Mouse (Mus musculus) midbrain, embryonic 11.5 days (tissue): ENCODE data around the gene Sap30. TPM values are rescaled to one million over a fixed set of nuclear protein-coding genes. Genes with fewer than 3 reads are reported as not detected.
"Not testable (repeated sequence)": the region's sequence is repeated elsewhere in the genome, so short reads cannot be mapped to it uniquely, and the experiment has no call there.

ENCODE experiments used
- ATAC-seq: fragments of 200-750 bp; cut with Nextera tagmentation; 2 replicates; pipeline ENCODE4 v1.8.0; 2017; ENCODE audit warnings: moderate TSS enrichment, moderate library complexity; ENCODE audit not compliant: low FRiP score
- DNase-seq: peaks from one replicate; pipeline ENCODE4 v3.0.0; 2015; ENCODE audit warnings: low spot score; ENCODE audit errors: missing footprints
- H3K27ac ChIP-seq: fragments of 300-500 bp; sonication (generic); 2 replicates; pipeline ENCODE4 v1.5.1; 2014; ENCODE audit warnings: low read depth, low read length
- H3K27me3 ChIP-seq: fragments of 300-500 bp; sonication (generic); 2 replicates; pipeline ENCODE4 v1.6.1; 2014; ENCODE audit warnings: mild to moderate bottlenecking, low read length, moderate library complexity, mixed read lengths; ENCODE audit not compliant: control insufficient read depth, insufficient read depth
- H3K36me3 ChIP-seq: fragments of 300-500 bp; sonication (generic); 2 replicates; pipeline ENCODE4 v1.6.1; 2014; ENCODE audit warnings: mild to moderate bottlenecking, low read length, moderate library complexity, mixed read lengths; ENCODE audit not compliant: control insufficient read depth, insufficient read depth
- H3K4me1 ChIP-seq: fragments of 300-500 bp; sonication (generic); 2 replicates; pipeline ENCODE4 v1.6.1; 2014; ENCODE audit warnings: low read length; ENCODE audit not compliant: control insufficient read depth, insufficient read depth
- H3K4me2 ChIP-seq: fragments of 300-500 bp; sonication (generic); 2 replicates; pipeline ENCODE4 v1.6.1; 2014; ENCODE audit warnings: mild to moderate bottlenecking, moderate library complexity
- H3K4me3 ChIP-seq: fragments of 300-500 bp; sonication (generic); 2 replicates; pipeline ENCODE4 v1.5.1; 2014; ENCODE audit warnings: low read depth, low read length
- H3K9ac ChIP-seq: fragments of 300-500 bp; sonication (generic); 2 replicates; pipeline ENCODE4 v1.6.1; 2014; ENCODE audit warnings: low read length
- H3K9me3 ChIP-seq: fragments of 300-500 bp; sonication (generic); 2 replicates; pipeline ENCODE4 v1.6.1; 2016; ENCODE audit warnings: low read length; ENCODE audit not compliant: control insufficient read depth
- WGBS: fragments of 180-500 bp; shearing (Covaris S2); extraction: QIAGEN DNeasy Blood & Tissue Kit; methylation state at CpG from one replicate; pipeline ENCODE4 v1.1.7; 2014; 5-methylcytosine and 5-hydroxymethylcytosine counted together
- polyA plus RNA-seq: library from polyadenylated mRNA; unstranded; fragments of >200 nt; fragmentation: Nextera tagmentation; extraction: Ambion mirVana; gene quantifications from 2 replicates; pipeline ENCODE4 v1.2.1, GENCODE M21; 2014

Sap30 gene
- polyA plus RNA-seq, 1 experiment from 2014 or later = 123 TPM

DNA sequence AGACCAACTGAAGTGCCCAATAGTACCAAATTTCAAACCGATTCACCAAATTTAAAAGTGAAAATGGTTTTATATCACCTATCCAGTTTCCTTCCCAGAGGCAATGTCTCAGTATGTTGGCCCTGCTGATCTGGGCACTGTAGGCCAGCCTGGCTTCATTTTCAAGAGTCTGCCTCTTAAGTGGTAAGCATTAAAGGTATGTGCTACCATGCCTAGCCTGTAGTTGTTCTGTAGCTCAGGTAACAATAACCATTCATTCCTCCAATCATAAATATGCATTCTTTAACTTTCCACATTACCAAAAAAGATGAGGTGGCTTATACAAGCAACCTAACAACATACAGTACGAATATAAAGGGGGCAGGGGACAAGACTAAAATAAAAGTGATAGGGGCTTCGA, 30.1 kb upstream of the Sap30 start:
- H3K4me3 ChIP-seq = no peak overlapping the region
- H3K9me3 ChIP-seq = no peaks in the 10 kb centered on the region
- H3K9ac ChIP-seq = no peak overlapping the region
- no peak overlapping the region for H3K4me2 ChIP-seq
- ATAC-seq (no peak), DNase-seq (no peak)
- 87% methylated on average over 3 of the region's 3 CpGs for WGBS
- peaks cover 6% of the 10 kb centered on the region for H3K4me1 ChIP-seq
- no peaks in the 10 kb centered on the region for H3K27me3 ChIP-seq
- peaks cover 3% of the 10 kb centered on the region; the same call in 1 of the 2 replicates for H3K36me3 ChIP-seq
- H3K27ac ChIP-seq = no peak overlapping the region

DNA sequence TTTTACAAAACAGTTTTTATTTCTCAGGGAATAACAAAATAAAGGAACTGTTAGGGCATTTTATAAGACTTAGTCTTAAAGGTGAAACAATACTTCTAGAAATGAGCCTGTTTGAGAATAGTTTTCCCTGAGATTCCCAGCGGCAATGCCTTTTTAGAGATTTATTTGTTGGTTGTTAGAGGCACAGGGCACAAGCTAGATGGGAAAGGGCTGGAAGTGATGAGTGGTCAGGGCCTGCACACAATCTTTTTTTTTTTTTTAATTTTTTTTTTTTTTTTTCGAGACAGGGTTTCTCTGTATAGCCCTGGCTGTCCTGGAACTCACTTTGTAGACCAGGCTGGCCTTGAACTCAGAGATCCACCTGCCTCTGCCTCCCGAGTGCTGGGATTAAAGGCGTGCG, 29.0 kb upstream of the Sap30 start:
- not testable (repeated sequence) for H3K4me3 ChIP-seq, H3K4me2 ChIP-seq, H3K9ac ChIP-seq, DNase-seq, H3K27me3 ChIP-seq, ATAC-seq, H3K9me3 ChIP-seq, H3K4me1 ChIP-seq, H3K27ac ChIP-seq, H3K36me3 ChIP-seq
- 93% methylated on average over 4 of the region's 5 CpGs for WGBS

DNA sequence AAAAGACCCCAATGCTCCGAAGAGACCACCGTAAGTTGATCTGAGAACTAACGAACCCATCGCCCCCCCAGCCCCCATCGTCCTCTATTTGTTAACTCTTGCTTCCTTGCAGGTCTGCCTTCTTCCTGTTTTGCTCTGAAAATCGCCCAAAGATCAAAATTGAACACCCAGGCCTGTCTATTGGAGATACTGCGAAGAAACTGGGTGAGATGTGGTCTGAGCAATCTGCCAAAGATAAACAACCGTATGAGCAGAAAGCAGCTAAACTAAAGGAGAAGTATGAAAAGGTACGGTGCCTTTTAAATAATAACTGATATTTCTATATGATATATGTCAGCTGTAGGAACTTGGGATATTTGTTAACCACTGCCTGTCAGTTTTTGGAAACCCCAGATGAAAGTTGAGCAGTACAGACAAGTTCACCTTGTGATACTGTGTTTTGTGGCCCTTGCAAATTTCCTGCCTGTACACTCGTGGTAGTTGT, 25.6 kb upstream of the Sap30 start:
- ATAC-seq, DNase-seq, H3K9me3 ChIP-seq, H3K4me1 ChIP-seq, H3K27me3 ChIP-seq, H3K36me3 ChIP-seq, H3K27ac ChIP-seq: not testable (repeated sequence)
- 27% methylated on average over 9 of the region's 10 CpGs for WGBS
- Histone ChIP-seq H3K9ac (peak overlapping the region; percentile 100), H3K4me2 (peak overlapping the region; percentile 65), H3K4me3 (peak overlapping the region; percentile 90)

DNA sequence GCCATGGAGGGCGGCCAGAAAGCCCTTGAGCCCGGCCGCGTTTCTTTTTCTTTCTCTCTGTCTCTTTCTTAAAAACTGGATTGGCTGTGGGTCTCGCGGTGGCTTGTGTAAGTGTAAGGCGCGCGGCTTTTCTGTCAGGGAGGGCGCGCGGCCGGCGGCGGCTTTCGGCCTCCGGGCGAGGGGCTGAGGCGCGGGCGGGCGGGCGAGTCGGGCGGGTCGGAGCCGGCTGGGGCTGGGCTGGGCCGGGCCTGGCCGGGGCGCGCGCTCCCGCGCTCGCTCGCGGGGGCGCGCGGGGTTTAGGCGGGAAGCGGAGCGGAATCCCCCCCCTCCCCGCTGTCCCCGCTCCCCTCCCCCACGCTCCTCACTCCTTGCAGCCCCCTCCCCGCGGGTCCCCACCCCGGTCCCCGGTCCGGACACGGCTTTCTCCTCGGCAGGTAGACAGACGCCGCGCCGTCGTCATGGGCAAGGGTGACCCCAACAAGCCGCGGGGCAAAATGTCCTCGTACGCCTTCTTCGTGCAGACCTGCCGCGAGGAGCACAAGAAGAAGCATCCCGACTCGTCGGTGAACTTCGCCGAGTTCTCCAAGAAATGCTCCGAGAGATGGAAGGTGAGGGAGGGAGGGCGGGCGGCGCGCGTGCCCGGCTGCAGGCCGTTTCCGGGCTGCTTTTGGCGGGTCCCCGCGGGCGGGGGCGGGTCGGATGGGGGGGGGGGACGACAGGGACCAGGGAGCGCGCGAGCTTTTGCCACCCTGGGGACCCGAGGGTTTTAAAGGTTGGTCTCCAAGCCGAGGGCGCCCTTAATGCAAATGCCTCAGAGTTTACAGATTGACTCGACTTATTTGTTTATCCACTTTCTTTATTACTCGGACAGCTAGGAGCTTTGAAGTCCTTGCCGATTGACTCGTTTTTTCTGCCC, 24.7 kb upstream of the Sap30 start:
- H3K9me3 ChIP-seq = no peaks in the 10 kb centered on the region
- WGBS = under 1% methylated on average over 71 of the region's 96 CpGs
- H3K27ac ChIP-seq = peak overlapping the region; percentile 100
- H3K27me3 ChIP-seq = no peaks in the 10 kb centered on the region
- H3K4me2 ChIP-seq = peak overlapping the region; percentile 65
- peak; percentile 94 for DNase-seq
- peak overlapping the region; percentile 100 for H3K9ac ChIP-seq
- ATAC-seq = peak; percentile 57
- H3K4me3 ChIP-seq = peak overlapping the region; percentile 90
- peaks cover 9% of the 10 kb centered on the region for H3K4me1 ChIP-seq
- H3K36me3 ChIP-seq = peaks cover 3% of the 10 kb centered on the region; the same call in 1 of the 2 replicates

DNA sequence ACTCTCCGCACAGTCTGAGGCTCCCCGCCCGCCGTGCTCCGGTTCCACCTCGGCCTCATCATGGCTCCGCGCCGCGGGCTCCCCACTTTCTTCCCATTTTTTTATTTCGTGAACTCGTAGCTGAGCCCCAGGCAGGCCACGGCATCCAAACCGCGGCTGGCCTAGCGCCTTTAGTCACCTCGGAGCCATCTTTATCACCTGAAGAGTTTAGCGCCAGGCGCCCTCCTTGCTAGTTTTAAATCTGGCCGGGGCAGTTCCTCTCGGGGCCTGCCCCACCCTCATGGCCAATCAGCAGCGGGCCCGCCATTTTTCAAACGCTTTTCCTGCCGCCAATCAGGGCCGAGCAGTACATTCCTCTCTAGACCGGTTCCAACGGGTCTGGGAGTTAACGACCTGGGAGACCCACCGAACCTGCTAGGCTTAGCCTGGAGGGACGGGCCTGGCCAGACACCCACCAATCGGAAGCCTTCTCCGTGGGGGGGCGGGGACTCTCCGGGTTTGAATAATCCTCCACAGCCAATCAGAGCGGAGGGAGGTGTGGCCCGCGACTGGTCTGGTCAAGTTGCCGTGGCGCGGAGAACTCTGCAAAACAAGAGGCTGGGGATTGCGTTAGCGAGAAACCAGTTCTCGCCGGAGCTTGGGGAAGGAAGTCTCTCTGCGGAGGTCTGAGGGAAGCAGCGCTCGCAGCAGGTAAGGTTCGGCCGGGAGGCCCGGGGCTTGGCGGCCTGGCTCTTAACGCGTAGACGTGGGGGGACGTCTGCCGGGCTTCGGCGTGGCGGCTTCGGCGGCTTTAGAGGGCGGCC, 23.9 kb upstream of the Sap30 start, which contains the start of gene Hmgb2:
Gene Hmgb2, plus strand, starts transcription at position 592 of the 803 bp plus-strand sequence.
- Histone ChIP-seq H3K36me3 (peaks cover 3% of the 10 kb centered on the region; the same call in 1 of the 2 replicates), H3K4me1 (peaks cover 9% of the 10 kb centered on the region), H3K4me3 (peak within 1 kb of the TSS; percentile 90), H3K27ac (peak within 1 kb of the TSS; percentile 100), H3K9ac (peak within 1 kb of the TSS; percentile 100), H3K9me3 (no peaks in the 10 kb centered on the region), H3K27me3 (no peaks in the 10 kb centered on the region), H3K4me2 (peak within 1 kb of the TSS; percentile 89)
- ATAC-seq = peak; percentile 99
- WGBS = under 1% methylated on average over 63 of the region's 63 CpGs
- DNase-seq = peak; percentile 99

DNA sequence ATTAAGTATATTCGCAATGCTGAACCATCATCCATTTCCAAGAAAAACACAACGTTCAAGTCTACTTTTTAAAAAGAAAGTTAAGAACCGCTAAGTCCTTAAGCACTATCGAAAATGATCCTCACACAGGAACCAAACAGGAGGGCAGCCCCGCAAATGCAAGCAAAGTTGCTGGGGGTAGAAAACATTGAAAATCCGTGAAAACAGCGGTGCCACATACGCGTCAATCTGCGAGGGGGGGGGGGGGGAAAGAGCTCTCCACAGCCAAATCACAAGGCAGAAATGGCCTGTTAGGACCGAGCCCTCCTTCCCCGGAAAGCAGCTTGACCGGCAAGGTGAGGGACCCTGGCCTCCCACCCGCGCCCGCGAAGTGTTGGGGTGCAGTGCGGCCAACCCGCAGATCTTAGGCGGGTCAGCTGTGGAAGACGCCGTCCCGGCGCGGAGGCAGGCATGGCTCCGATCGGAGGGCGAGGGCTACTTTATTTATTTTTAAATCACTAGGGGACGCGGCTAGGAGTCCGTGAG, 23.2 kb upstream of the Sap30 start:
- Histone ChIP-seq H3K4me3 (peak overlapping the region; percentile 90), H3K27ac (peak overlapping the region; percentile 84), H3K4me2 (peak overlapping the region; percentile 89), H3K9me3 (no peaks in the 10 kb centered on the region), H3K36me3 (peaks cover 3% of the 10 kb centered on the region; the same call in 1 of the 2 replicates), H3K27me3 (no peaks in the 10 kb centered on the region), H3K4me1 (peaks cover 9% of the 10 kb centered on the region), H3K9ac (peak overlapping the region; percentile 92)
- peak; percentile 95 for DNase-seq
- 1% methylated on average over 31 of the region's 31 CpGs for WGBS
- ATAC-seq = no peak

DNA sequence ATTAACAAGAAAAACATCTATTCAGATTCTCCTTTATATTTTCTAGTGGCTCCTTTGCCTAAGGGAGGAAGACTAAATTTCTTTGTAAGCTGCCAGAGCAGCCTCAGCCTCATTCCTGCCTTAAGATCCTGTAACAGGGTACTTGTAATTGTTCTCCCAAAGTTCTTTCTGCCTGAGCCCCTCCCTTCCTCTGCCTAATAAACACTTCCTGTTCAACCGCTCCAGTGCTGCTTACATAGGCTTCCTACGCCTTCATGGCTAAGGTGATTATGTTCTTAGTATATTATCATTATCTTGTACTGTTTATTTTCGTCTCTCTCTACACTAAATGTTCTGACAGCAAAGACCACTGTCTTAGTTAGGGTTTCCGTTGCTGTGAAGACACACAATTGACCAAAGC, 21.0 kb upstream of the Sap30 start:
- H3K36me3 ChIP-seq = no peaks in the 10 kb centered on the region
- H3K9ac ChIP-seq = no peak overlapping the region
- WGBS = 90% methylated on average over 4 of the region's 4 CpGs
- DNase-seq (no peak), ATAC-seq (no peak)
- H3K27ac ChIP-seq = no peak overlapping the region
- H3K9me3 ChIP-seq = no peaks in the 10 kb centered on the region
- H3K27me3 ChIP-seq = no peaks in the 10 kb centered on the region
- H3K4me3 ChIP-seq = no peak overlapping the region
- peaks cover 8% of the 10 kb centered on the region for H3K4me1 ChIP-seq
- no peak overlapping the region for H3K4me2 ChIP-seq

DNA sequence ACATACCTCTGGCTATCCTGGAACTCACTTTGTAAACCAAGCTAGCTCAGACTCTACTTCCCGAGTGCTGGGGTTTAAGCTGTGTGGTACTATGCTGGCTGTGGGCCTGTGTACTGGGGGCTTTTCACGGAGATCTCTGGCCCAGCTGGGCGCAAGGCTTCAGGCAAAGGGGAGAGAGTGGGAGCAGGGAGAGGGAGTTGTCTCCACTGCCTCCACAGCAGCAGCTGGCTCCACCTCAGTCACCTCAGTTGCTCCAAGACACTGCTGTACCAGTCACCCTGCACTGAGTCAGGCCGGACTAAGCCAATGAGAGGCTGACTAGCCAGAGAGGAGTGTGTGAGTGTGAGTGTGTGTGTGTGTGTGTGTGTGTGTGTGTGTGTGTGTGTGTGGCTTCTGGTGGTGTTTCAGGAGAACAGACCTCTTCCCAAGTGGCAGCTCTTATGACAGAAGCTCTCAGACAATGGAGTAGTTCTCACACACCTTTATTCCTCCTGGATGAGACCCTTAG, 19.9 kb upstream of the Sap30 start:
- ATAC-seq (no peak), DNase-seq (no peak)
- Histone ChIP-seq H3K27me3 (no peaks in the 10 kb centered on the region), H3K4me1 (peaks cover 3% of the 10 kb centered on the region; the same call in 1 of the 2 replicates), H3K4me3 (no peak overlapping the region), H3K27ac (no peak overlapping the region), H3K36me3 (no peaks in the 10 kb centered on the region), H3K9ac (no peak overlapping the region), H3K4me2 (no peak overlapping the region), H3K9me3 (no peaks in the 10 kb centered on the region)
- WGBS = 83% methylated on average over 4 of the region's 4 CpGs
